Mouse (Mus musculus) heart, embryonic 11.5 days (tissue): ENCODE results near the gene Tspoap1. TPM values are rescaled to one million over a fixed set of nuclear protein-coding genes. Genes with fewer than 3 reads are reported as not detected.

ENCODE experiments used
- ATAC-seq: fragments of 200-750 bp; cut with Nextera tagmentation; replicated peaks from 2 replicates; pipeline ENCODE4 v1.8.0; 2017; ENCODE audit warnings: moderate library complexity; ENCODE audit not compliant: insufficient number of reproducible peaks, low FRiP score, low TSS enrichment
- H3K27ac ChIP-seq: fragments of 300-500 bp; sonication (generic); 2 replicates; pipeline ENCODE4 v1.5.1; 2014; ENCODE audit warnings: mild to moderate bottlenecking, low read depth, low read length
- H3K27me3 ChIP-seq: fragments of 300-500 bp; sonication (generic); 2 replicates; pipeline ENCODE4 v1.6.1; 2014; ENCODE audit warnings: mild to moderate bottlenecking, low read length, mixed read lengths; ENCODE audit not compliant: control insufficient read depth, insufficient read depth
- H3K36me3 ChIP-seq: fragments of 300-500 bp; sonication (generic); 2 replicates; pipeline ENCODE4 v1.6.1; 2014; ENCODE audit warnings: mild to moderate bottlenecking, low read length, moderate library complexity, mixed read lengths; ENCODE audit not compliant: control insufficient read depth, insufficient read depth
- H3K4me1 ChIP-seq: fragments of 300-500 bp; sonication (generic); 2 replicates; pipeline ENCODE4 v1.6.1; 2014; ENCODE audit warnings: low read length; ENCODE audit not compliant: control insufficient read depth, insufficient read depth
- H3K4me2 ChIP-seq: fragments of 300-500 bp; sonication (generic); 2 replicates; pipeline ENCODE4 v1.6.1; 2014; ENCODE audit warnings: mild to moderate bottlenecking, moderate library complexity
- H3K4me3 ChIP-seq: fragments of 300-500 bp; sonication (generic); 2 replicates; pipeline ENCODE4 v1.5.1; 2014; ENCODE audit warnings: low read depth, low read length
- H3K9ac ChIP-seq: fragments of 300-500 bp; sonication (generic); 2 replicates; pipeline ENCODE4 v1.6.1; 2014; ENCODE audit warnings: mild to moderate bottlenecking, low read depth, low read length, moderate library complexity
- H3K9me3 ChIP-seq: fragments of 300-500 bp; sonication (generic); replicated peaks from 2 replicates; pipeline ENCODE4 v1.6.1; 2016; ENCODE audit warnings: low read length; ENCODE audit not compliant: control insufficient read depth
- WGBS: fragments of 180-500 bp; shearing (Covaris S2); extraction: QIAGEN DNeasy Blood & Tissue Kit; methylation state at CpG from one replicate; pipeline ENCODE4 v1.1.7; 2014; ENCODE audit not compliant: insufficient replicate concordance; 5-methylcytosine and 5-hydroxymethylcytosine counted together
- polyA plus RNA-seq: library from polyadenylated mRNA; unstranded; fragments of >200 nt; fragmentation: Nextera tagmentation; extraction: Ambion mirVana; gene quantifications from 2 replicates; pipeline ENCODE4 v1.2.1, GENCODE M21; 2014

The Tspoap1 gene
- polyA plus RNA-seq, 1 experiment from 2014 or later: 0.72 TPM

DNA sequence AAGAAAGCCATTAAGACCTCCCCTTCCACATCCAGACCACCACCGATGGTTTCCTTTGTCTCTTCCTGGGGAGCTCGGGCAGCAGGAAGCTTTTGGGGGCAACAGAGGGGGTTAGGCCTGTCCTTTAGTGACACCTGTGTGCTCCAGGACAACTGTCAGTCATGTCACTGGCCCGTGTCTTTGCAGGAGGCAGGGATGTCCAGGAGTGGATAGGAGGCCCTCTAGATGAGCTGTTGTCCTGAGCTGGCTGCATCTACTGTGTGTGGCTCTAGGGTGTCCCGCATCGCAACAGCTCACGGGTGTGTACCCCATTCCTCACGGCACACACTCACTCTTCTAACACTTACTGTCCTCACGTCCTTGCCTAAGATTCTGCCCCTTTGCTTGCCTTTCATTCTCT is 7.1 kb upstream of the Tspoap1 start:
- H3K4me2 ChIP-seq: peak overlapping the region; percentile 16
- 77% methylated on average over 8 of the region's 8 CpGs for WGBS
- H3K9me3 ChIP-seq: no peaks in the 10 kb centered on the region

DNA sequence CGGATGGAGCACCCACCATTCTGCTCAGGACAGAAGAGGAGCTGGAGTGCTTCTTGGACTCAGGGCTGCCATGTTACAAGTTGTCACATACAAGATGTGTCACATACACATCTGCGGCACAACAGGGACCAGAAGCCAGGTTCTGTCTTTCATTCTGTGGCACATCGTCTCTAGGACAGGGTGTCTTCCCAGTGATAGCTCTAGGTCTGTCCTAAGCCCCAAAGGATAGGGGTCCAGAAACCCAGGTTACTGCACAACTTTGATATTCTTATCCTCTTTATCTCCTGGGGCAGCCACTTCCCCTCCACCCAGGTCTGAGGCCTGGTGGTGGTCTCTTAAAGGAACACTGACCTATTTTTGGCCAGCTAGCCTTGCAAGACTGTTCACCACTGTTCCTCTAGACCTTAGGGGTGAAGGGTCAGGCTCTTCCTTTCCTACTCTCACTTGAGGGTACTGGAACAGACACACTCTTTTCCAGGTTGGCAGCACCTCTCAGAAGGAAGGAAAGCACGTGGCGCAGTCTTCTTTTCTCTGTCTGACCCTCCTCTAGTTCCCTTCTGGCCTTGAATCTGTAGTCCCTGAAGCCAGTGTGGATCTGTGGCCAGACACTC is 6.3 kb upstream of the Tspoap1 start:
- Histone ChIP-seq H3K36me3 (no peaks in the 10 kb centered on the region), H3K27me3 (no peaks in the 10 kb centered on the region), H3K4me2 (0 out of 2 replicates have a peak overlapping the region, but pooled peaks have one; percentile 1), H3K9me3 (no peaks in the 10 kb centered on the region), H3K9ac (0 out of 2 replicates have a peak overlapping the region, but pooled peaks have one; percentile 3), H3K27ac (peak overlapping the region; percentile 41), H3K4me3 (no peak overlapping the region), H3K4me1 (peaks cover 5% of the 10 kb centered on the region; the same call in 1 of the 2 replicates)
- WGBS: 70% methylated on average over 5 of the region's 5 CpGs
- no peak for ATAC-seq

More for the DNA sequence above, 7.1 kb upstream of the Tspoap1 start:
- Histone ChIP-seq H3K27me3 (no peaks in the 10 kb centered on the region), H3K9ac (no peak overlapping the region), H3K4me3 (no peak overlapping the region), H3K27ac (no peak overlapping the region; the same call in 1 of the 2 replicates), H3K4me1 (peaks cover 5% of the 10 kb centered on the region; the same call in 1 of the 2 replicates), H3K36me3 (no peaks in the 10 kb centered on the region)
- ATAC-seq: no peak

GRCm38 (mm10) chr11:87754603-87755002 is 5.7 kb upstream of the Tspoap1 start:
- Histone ChIP-seq H3K27ac (peak overlapping the region; percentile 71), H3K9ac (no peak overlapping the region)
- 54% methylated on average over 5 of the region's 5 CpGs for WGBS

DNA sequence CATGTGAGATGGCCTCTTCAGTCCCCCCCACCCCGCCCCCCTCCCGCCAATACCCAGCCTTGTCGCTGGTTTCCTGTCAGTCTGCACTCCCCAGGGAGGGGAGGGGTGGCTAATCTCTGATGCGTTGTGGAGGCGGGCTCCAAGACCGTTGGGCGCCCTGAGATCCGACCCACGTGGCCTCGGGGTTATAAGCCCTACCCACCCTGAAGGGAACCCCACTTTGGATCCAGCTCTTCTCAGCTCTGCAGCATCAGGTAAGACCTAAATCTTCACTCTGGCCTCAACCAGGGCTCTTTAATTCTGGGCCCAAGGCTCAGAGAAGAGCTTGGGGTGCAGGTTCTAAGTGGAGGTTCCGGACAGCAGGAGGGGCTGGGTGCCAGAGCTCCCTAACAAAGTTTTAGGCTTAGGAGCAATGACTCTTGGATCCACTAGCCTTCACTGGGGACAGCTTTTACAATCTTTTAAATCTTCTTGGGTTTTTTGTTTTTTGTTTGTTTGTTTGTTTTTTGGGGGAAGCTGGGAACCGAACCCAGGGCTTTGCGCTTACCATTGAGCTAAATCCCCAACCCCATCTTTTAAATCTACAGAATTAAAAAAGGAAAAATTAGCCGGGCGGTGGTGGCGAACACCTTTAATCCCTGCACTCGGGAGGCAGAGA is 4.9 kb upstream of the Tspoap1 start:
- ATAC-seq: peak; percentile 84
- peak overlapping the region; percentile 68; the same call in 1 of the 2 replicates for H3K9ac ChIP-seq
- peaks cover 12% of the 10 kb centered on the region for H3K27me3 ChIP-seq
- peak overlapping the region; percentile 57 for H3K27ac ChIP-seq
- H3K4me1 ChIP-seq: peaks cover 5% of the 10 kb centered on the region; the same call in 1 of the 2 replicates
- H3K9me3 ChIP-seq: no peaks in the 10 kb centered on the region
- peak overlapping the region; percentile 34 for H3K4me3 ChIP-seq
- H3K36me3 ChIP-seq: no peaks in the 10 kb centered on the region
- peak overlapping the region; percentile 36; the same call in 1 of the 2 replicates for H3K4me2 ChIP-seq
- WGBS: 63% methylated on average over 17 of the region's 17 CpGs

More at GRCm38 (mm10) chr11:87754603-87755002, 5.7 kb upstream of the Tspoap1 start:
- Histone ChIP-seq H3K4me2 (peak overlapping the region; percentile 36), H3K4me1 (peaks cover 5% of the 10 kb centered on the region; the same call in 1 of the 2 replicates), H3K36me3 (no peaks in the 10 kb centered on the region), H3K27me3 (peaks cover 3% of the 10 kb centered on the region), H3K4me3 (no peak overlapping the region), H3K9me3 (no peaks in the 10 kb centered on the region)
- no peak for ATAC-seq

- no peak; the same call in 1 of the 2 replicates for ATAC-seq
- no peaks in the 10 kb centered on the region for H3K9me3 ChIP-seq
- peak overlapping the region; percentile 40; the same call in 1 of the 2 replicates for H3K4me2 ChIP-seq
- 68% methylated on average over 15 of the region's 15 CpGs for WGBS
- H3K27me3 ChIP-seq: peaks cover 21% of the 10 kb centered on the region
- H3K9ac ChIP-seq: peak overlapping the region; percentile 68; the same call in 1 of the 2 replicates
- H3K27ac ChIP-seq: peak overlapping the region; percentile 64; the same call in 1 of the 2 replicates
- H3K4me1 ChIP-seq: 0 out of 2 replicates have a peak, but pooled peaks cover 5% of the 10 kb centered on the region
- peak overlapping the region; percentile 34 for H3K4me3 ChIP-seq
- H3K36me3 ChIP-seq: no peaks in the 10 kb centered on the region
These were observed 4.0 kb upstream of the Tspoap1 start for GRCm38 (mm10) chr11:87756251-87756820.

DNA sequence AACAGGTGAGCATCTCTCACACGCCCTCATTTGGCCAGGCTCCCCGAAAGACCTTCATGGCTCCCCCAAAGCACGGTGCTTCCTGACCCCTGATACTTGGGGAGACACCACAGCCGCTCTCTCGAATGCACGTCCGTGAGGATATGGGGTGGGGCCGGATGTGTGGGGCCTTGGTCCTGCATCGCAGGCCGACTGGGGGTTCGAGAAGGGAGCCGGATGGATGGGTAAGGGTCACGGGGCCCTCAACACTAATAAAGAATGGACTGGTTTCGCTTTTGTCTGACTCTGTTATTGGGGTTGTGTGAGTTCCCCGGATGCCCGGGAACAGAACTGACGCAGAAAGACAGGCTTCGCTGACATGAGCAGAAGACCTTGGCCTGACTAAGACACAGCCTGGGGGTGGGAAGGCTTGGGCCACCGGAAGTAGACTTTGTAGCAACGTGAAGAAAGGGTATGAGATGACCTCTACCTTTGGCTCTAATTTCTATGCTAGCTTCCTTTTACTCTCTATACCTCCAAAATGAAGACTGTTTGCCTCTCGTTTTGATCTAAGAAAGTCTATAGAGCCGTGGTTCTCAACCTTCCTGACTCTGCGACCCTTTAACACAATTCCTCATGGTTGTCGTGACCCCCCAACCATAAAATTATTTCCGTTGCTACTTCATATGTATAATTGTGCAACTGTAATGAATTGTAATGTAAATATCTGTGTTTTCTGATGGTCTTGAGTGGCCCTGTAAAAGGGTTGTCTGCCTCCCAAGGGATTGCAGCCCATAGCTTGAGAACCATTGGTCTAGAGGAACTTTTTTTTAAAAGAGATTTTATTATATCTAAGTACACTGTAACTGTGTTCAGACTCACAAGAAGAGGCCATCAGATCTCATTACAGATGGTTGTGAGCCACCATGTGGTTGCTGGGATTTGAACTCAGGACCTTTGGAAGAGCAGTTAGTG is 3.1 kb upstream of the Tspoap1 start:
- H3K9me3 ChIP-seq: no peaks in the 10 kb centered on the region
- 0 out of 2 replicates have a peak, but pooled peaks cover 5% of the 10 kb centered on the region for H3K4me1 ChIP-seq
- peaks cover 30% of the 10 kb centered on the region for H3K27me3 ChIP-seq
- peak overlapping the region; percentile 68; the same call in 1 of the 2 replicates for H3K9ac ChIP-seq
- 76% methylated on average over 25 of the region's 25 CpGs for WGBS
- peak overlapping the region; percentile 34 for H3K4me3 ChIP-seq
- no peaks in the 10 kb centered on the region for H3K36me3 ChIP-seq
- ATAC-seq: no peak
- peak overlapping the region; percentile 41; the same call in 1 of the 2 replicates for H3K27ac ChIP-seq
- H3K4me2 ChIP-seq: peak overlapping the region; percentile 40

DNA sequence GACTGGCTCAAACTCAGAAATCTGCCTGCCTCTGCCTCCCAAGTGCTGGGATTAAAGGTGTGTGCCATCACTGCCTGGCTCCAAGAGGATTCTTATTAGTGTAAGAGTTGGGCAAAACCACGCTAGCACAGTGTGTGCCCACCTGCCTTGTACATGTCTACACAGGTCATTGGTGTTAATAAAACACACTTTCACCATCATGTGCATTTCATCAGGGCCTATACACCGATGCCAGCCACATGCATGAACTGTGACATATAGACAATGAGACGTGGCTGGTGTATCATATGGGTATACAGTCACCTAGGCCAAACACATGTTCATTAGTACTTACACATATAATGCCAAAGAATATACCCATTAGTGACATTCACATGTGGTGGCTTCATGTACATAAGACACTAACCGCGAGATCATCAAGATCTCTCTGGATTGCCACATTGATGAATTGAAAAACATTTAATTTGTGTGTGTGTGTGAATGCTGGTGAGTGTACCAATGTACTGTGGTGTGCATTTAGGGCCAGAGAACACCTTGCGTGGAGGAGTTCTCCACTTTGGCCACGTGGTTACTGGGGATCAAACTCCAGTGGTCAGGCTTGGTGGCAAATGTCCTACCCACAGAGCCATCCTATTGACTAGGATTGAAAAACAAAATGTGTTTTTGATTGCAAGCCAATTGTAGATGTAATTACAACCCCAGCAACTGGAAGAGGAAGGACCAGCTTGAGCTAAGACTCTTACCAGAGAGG is 2.0 kb upstream of the Tspoap1 start:
- H3K4me3 ChIP-seq: no peak overlapping the region
- H3K36me3 ChIP-seq: no peaks in the 10 kb centered on the region
- ATAC-seq: no peak
- H3K9me3 ChIP-seq: no peaks in the 10 kb centered on the region
- peaks cover 41% of the 10 kb centered on the region for H3K27me3 ChIP-seq
- no peak overlapping the region for H3K27ac ChIP-seq
- H3K4me1 ChIP-seq: 0 out of 2 replicates have a peak, but pooled peaks cover 5% of the 10 kb centered on the region
- no peak overlapping the region for H3K9ac ChIP-seq
- no peak overlapping the region for H3K4me2 ChIP-seq
- WGBS: 71% methylated on average over 7 of the region's 7 CpGs
